Mouse (Mus musculus): ENCODE data around the gene Setdb2.

DNA sequence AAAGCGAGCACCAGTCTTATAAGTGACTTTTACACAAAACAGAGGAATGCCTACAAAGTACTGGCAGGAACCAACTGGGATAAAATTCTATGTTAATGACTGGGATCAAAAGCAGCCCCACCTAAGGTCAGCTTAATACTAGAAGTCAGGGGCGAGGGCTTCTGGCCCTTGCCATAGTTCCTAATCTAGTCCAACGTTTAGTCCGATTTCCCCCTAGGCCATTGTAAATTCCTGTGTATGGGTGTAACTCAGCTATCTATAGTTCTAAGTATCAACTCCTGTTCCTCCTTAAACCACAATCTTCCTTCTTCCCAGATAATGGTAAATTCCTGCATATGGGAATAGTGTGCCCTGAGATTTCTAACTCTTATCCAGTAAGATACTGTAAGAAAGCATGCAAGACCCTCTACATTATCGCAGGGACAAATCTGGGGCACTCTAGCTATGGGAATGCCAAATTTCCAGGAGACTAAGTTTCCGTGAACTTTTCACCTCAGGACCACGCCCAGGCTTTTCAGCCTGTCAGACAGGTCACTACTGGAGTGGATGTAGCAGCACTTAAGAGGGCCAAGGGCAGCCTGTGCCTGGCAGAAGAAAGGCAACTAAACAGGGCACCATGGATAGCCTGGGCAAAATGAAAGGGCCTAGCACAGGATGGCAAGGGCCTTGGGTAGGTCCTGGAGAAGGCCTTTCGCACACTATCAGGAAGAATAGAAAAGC lies 74.1 kb downstream of the Setdb2 start:
- TF ChIP-seq CTCF (conservative IDR thresholded peaks at IDR 0.05; ENCODE audit: low read length) (no peak), NANOG (IDR thresholded peaks at IDR 0.05; ENCODE audit: borderline replicate concordance, low read length) (no peak), POU5F1 (IDR thresholded peaks at IDR 0.05; ENCODE audit: borderline replicate concordance, low read length) (no peak)

Measured in E14TG2a.4 (cell line).